Mouse (Mus musculus) thymus, adult 18-20 months (tissue): ENCODE data around the gene Ddit4l.
"Not testable (repeated sequence)": the region's sequence is repeated elsewhere in the genome, so short reads cannot be mapped to it uniquely, and the experiment has no call there.

Experiments
- DNase-seq, 2 experiments: peaks; one replicate each; pipeline ENCODE4 v3.0.0; 2022; ENCODE audit warnings: mixed read lengths in 2 of 2

Gene Ddit4l

DNA sequence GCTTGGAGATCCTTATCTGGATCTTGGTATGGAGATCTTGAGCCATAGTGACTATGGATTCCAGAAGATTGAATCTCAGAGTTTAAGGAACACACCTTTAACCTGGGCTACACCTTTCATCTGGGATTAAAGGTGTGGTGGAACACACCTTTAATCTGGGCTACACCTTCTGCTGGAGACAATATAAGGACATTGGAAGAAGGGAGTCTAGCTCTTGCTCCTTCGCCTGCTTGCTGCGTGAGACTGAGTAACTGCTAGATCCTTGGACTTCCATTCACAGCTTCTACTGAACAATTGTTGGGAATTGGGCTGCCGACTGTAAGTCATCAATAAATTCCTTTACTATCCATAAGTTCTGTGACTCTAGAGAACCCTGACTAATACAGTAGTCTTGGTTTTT is at the start of gene Ddit4l:
TSS of gene Ddit4l (plus strand) at position 301 of the 400 bp plus-strand sequence.
- DNase-seq = not testable (repeated sequence)

DNA sequence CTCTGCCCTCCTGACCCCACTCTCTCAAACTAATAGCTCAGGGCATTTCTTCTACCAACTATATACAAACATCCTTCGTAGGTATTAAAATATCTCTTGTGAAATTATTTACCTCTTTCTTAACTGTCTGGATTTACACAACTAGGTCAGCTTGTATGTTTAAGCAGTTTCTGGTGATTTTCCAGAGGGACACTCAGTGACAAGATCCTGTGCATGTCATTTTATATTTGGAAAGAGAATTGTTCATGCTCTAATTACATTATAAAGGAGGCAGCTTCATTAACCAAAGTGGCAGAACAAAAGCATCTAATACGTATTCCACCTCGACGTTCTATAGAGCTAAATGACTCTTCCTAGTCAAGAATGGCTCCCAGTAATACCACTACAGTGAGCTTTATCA is 45.3 kb upstream of the Ddit4l start:
- no peak for DNase-seq

DNA sequence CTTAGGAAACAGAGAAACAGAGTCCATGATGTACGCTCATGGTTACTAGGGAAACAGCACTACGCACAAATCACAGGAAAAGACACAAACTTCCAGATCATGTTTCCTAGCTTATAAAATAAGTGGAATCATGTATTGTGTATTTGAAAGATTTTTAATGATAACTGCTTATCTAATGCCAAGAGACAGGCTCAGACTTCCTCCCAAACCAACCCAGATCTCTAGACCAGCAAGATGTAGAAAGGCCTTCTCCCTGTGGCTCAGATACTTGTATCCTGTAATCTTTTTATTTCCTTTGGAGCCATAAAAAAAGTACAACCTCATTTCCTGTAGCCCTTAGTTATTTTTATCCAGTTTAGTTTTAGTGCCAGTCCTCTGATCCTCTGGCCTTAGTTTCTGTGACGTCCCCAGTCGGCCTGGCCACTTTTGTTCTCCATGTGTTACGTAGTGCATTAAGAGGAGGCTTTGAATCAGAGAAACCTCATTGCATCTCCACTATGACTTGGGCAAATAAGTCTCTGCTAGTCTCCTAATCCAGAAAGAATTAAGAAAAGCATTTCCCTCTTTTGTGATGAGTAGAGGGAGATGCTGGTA is 34.9 kb upstream of the Ddit4l start:
- DNase-seq = no peak

DNA sequence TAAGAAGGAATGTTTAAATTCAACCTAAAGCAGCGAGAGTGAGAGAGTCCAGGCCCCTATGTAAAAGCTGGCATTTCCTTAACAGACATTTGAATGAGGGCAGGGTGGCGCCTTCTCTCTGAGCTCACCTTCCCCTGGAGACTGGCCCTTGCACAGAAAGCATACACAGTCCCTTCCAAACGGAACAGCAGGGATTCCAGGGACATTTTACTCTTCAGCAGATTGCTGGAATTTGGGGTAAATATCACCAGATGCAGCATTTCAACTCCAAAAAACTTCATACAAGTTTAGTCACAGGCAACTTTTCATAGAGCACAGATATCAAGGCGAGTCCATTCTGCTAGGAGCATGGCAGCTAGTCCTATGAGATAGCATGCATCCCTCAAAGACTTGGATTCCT is 31.6 kb upstream of the Ddit4l start:
- DNase-seq = no peak

DNA sequence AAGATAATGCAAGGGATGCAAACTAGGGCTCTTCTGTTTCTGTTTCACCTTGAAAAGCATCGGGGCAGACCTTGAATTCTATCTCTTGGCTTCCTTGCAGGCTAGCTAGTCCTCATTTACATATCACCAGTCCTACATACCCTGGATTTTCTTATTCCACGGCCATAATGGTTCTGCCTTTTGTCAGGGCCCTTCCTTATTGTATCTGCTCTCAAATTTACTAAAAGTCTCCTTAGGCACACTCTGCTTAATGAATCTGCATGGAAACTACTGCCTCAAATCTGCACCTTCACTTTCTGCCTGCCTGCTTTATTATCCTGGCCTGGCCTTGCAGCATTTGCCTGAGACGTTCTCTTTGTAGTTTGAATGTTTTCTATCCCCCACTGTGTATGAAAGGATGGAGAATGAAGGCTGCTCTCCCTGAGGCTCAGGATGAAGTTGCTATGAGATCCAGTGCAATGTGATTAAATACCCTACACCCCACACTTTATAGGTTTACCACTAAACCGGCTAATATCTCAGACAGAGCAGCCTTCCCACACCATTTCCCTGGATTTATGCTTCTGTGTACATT is 27.0 kb upstream of the Ddit4l start:
- no peak for DNase-seq

DNA sequence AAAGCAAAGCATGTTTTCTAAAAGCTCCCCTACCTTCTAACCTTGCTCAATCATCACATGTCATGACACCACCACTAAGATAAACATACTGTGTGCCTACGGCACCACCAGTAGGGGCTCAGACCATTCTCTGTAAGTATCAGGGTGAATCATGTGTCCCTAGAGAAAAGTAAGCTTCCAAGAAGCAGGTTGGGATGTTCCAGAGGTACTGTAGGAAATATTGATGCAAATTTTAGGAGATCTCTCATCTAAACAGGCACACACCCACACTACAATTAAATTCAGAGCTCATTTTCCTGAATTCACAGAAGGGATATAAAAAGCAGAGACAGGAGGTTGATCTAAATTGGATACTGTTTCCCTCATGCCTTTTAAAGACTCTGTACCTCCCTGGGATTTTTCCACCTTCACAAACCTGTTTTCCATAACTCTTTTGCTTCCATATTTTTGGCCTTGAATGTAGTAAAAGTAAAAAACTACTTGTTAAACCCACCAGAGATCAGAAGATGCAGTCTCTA is 12.4 kb upstream of the Ddit4l start:
- no peak for DNase-seq

DNA sequence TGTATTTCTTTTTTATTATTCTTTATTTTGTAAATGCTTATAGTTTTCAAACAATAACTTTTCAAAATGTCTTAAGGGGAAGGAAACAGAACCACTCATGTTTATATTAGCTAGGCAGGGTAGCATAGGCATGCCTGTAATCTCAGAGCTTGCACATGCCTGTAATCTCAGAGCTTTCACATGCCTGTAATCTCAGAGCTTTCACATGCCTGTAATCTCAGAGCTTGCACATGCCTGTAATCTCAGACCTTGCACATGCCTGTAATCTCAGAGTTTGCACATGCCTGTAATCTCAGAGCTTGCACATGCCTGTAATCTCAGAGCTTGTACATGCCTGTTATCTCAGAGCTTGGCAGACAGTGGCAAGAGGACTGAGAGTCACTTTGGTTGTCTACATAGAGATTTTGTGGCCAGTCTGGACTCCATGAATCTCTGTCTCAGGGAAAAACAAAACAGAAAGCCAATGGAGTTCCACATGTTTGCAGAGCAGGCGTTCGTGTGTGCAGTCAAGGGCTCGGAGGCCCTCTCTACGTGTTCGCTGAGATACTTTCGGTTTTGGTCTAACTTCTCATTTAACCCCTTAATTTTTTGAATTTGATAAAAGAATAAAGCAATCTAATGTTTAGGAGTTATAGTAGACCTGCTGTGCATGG is 10.8 kb upstream of the Ddit4l start:
- DNase-seq = no peak

DNA sequence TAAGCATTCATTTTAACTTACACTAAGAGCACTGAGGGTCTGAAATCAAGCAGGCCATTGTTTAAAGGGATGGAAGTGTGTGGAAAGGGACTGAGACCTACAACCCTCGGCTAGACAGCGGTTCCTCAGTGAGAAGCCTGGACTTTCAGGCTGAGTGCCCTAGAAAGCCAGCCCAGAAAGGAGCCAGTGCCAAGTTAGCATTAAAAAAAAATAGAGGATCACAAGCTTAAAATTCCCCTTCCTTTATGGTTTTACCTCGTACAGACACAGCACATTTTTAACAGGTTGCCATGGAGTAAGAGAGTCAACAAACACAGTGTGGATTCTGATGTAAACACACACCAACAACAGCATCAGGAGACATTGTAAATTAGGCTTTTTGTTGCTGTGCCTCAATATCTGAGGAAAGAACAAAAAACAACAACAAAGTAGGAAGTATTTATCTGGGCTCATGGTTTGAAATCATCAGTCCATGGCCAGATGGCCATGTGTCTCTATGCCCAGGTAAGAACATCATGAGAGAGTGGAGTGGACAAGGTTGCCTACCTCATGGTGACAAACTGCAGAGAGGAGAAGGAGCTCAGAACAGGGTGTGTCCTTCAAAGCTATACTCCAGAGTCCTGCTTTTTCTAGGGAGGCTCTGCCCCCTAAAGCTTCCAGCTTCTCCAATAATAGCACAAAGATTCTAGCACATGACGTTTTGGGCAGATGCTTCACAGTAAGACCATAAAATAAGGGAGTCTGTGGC is 10.1 kb upstream of the Ddit4l start:
- no peak for DNase-seq

DNA sequence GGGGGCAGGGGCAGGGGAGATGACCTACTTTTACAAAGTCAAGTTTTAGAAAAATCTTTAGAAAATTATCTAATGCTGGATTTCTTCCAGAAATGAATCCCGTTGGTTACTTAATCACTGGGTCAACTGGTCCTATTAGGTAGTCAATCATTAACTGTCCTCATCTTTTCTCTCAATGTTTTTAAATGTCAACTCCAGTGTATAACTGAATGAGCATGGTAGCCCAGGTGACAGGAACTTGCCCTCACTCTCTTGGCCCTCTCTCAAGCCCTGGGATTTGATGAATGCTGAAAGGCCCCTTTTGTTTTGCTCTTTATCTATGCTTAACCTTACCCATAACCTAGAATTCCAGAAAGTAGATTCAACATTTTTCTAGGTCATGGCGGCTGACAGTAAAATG is 9.4 kb upstream of the Ddit4l start:
- DNase-seq = no peak

DNA sequence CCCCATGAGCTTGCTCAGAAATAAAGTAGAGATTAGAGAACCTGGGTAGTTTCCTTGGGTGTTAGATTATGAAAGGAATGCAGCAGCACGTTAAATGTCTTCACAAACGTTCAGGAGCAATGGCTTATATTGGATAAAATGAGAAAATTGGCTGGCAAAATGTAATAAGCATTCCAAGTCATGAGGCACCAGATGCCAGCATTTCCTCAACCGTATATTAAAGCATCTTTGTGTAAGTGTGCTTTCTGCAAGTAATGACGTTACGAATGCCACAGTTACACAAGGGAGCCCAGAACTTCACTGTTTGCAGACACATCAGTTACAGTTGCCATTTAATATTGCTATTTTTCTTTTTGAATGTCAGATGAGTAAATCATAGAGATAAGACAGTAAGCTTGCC is 872 bp upstream of the Ddit4l start:
- no peak for DNase-seq

DNA sequence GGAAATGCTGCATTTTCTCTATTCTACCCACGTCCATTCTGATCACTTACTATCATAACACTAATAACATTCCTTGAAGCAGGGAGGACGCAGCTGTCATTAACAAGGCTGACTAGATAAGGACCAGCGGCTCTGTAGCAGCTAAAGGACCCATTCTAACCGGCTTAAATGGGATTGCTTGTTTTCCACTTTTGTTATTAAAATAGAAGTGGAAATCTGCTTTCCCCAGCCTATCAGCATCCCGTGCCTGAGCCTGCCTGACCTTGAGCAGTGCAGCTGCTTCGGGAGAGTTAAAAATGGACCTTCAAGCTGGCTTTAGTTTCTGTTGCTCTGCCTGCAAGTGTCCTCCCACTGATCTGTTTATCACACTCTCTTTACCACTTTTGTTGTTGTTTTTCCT is 679 bp downstream of the Ddit4l start:
- DNase-seq = no peak

DNA sequence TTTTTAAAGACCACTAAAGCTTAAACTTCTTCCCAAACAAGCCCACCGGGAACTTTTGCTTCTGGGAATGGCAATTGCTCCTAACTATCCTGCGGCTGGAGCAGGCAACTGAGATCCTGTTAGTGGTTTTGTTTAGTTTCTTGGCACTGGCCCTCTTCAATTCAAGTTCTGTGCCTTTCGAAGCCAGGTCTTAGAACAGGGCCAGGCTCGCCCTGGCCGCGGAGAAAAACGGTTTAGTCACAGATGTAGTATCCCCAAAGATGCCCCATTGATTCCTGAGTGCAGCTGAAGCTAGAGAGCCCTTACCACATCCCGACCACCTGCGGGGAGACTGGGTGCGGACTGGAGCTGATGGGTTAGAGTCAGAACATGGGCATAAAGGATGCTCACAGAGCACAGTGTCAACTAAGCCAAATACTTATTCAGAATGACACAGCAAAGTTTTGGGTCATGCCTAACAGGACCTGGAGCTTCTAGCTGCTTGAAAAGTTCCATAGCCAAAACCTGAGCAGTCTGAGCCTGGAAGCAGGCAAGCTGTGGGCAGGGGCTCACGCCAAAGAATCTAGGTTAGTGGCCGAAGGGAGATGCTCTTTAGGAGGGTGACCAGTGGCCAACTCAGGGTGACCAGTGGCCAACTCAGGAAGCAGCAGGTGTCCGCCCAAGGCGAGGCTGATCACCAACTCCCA is 1.6 kb downstream of the Ddit4l start:
- DNase-seq = no peak

DNA sequence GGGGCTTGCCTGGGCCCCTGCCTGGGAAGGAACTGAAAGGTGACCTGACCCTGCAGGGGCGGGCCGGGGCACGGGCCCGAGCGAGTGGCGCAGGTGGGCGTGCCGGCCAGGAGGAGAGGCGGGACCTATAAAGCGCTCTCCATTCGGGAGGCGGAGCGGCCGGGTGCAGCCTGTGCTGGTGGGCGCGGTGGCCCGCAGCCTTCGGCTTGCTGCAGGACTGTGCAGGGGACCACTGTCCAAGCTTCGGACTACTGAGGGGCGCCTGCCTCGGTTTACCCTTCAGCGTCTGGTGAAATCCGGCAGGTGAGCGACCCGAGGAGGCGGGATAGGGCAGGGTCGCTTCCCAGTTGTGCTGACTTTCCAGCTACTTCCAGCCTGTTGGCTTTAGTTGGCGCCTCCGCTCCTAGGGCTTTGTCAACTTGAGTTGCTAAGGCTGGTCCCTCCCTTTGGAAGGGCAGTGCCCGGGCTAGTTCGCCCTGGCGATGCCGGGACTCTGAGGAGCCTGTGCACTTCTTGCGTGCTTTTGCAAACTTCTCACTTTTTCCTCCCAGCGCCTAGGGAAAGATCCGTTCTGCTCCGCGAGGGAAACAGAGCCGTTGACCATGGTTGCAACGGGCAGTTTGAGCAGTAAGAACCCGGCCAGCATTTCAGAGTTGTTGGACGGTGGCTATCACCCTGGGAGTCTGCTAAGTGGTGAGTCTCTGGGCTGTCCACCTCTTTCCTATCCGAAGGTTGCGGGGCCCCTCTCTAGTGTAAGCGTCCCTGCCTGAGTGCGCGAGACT is 2.4 kb downstream of the Ddit4l start:
- no peak for DNase-seq

DNA sequence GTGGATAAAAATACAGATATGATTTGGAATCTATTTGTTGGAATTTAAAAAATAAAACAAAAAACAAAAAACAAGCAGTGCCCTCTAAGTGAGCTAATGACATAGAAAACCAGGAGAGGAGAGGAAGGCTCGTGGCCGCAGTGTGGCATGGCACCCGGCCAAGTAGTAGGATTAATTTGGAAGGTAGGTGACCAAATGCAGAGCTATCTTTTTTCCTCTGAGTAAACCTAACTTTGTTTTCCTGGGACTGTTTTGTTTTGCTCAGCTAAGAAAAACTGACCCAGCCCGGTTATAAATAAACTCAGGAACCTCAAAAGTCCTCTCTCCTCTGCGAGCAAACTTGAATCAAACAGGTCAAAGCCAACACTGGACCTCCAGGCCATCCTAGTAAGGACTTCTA is 3.6 kb downstream of the Ddit4l start:
- DNase-seq = no peak

DNA sequence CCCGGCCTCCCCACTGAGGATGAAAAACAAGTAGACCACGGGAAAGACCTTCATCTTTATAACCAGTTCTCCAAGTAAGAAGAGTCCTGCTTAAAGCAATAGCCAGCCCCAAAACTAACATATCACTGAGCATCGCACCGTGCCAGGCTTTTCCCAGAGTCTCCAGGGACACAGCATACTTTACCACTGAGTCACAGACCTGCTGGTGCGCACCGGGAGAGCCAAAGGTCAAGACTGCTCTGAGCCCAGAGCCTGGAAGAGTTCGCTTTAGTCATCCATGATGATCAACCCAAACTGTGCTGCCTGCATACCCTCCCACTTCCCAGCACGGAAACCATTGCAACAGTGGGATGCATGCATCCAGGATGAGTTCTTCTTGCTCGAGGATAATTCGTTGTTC is 12.3 kb downstream of the Ddit4l start:
- DNase-seq = no peak

DNA sequence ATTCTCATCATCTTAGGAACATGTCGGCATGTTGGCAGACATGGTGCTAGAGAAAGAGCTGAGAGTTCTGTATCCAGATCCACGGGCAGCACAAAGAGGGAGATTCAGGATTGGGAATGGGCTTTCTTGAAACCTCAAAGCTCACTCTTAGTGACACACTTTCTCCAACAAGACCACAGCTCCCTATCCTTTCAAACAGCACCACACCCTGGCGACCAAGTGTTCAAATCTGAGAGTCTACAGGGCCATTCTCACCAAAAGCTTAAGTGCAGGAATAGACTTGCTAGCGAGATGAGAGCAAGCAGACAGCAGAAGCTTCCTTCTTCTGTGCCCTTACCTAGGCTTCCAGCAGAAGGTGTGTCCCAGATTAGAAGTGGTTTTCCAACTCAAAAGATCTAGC is 15.2 kb downstream of the Ddit4l start:
- DNase-seq = no peak

DNA sequence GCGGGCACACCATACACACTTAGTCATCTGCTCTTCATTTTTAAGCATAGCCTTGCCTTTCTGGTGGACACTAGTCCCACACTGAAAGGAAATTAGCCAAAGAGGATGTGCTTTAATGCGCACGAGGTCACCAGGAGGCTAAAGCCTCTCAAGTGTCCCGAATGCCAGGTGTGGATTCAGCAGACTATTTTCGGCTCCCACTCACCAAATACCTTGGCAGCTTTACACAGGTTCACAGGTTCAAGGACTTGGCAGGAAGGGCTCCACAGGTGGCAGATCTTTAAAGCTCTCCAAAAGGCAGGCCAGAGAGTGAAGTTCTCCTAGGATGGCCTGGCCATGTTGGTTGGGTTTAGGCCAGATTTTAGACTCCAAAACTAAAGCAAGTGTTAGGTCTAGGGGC is 19.8 kb downstream of the Ddit4l start:
- no peak for DNase-seq

DNA sequence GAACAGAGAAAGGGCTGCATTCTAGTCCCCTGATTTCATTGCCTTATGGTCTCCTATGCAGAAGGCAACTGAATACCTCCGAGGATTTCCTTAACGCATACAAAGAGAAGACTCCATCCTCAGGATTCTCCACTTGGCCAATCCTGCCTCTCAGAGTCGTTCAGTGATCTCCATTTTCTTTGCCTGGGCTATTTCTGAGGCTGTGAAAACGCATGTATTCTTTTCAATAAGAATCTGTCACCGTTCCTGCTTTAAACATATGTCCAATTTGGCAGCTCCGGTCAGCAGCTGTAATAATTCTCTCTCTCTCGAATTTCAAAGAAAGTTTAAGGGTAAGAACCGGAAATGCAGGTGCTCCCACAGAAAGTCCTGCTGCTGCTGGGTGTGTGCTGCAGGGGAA is 20.7 kb downstream of the Ddit4l start:
- DNase-seq = no peak

DNA sequence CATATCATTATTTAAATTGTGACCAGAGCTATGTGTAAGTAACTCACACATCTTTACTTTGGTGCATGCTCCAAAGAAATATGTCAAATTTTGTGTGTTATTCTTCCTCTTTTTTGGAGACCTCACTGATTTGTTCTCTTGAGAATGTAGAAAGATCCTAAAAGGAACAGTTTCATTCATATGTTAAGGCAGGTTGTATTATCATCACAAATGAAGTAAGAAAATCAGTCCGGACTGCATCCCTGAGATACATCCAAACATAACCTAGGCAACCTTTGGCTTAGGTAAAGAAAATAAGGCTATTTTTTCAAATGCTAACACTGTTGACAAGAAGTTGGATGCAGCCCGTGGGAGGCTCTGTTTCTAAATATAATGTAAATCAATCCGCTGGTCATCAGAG is 21.2 kb downstream of the Ddit4l start:
- no peak for DNase-seq

DNA sequence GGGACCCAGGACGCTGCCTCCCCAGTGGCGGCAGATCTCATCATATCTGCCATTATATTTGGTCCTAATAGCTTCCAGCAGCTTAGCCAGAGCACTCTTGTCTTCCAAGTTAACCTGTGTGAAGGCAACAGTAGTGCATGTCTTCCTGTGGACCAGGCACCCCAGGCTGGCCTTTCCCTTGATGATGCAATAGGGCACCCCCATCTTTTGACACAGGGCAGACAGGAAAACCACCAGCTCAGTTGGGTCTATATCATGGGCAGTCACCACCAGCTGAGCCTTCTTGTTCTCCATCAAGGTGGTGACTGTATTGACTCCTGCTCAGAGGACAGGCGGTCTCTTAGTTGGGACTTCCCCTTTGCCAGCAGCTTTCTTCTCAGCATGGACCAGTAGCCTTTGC is 22.7 kb downstream of the Ddit4l start:
- DNase-seq = no peak

DNA sequence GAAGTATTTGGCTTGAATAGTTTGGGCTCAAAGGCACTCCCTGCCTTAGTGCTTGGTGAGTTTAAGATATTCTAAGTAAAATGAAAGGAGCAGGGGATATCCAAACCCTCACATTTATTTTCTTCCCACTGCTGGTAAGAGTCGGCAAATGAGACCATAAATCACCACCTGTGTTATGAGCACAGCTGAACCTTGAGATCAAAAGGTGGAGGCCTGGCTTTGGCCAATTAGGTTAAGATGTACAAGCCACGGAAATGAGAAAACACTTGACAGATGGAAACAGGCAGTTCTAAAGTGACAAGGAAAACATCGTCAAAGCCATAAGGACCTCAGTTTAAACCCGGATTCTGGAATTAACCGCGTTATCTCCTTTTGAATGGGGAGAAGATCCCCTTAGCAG is 23.5 kb downstream of the Ddit4l start:
- no peak for DNase-seq

DNA sequence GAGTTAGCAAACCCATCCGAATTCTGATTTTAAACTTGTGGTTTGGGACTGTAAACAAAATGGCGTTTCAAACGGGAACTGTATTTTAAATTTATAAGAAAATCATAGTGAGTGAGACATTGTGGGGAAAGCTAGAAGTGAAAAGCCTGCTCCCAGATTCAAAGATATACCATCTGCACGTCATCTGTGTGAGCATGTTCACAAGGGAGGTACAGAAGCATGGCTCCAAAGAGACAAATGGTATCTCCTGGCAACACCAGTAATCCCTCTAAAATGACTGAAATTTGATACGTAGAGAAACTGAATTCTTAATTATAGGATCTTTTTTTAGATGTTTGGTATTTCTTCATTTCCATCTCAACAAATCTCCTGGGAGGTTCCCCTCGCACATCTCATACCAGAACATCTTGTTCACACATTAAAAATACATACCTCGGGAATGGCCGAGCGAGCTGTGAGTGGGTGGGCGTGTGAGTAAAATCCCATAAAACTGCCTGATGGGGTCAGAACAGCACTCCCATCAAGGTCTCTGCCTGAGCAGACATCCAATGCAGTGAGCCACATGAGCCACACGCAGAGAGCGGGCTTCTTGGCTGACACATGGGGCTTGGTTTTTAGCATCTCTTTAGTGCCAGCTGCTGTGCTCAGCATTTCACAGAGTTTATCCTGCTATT is 26.2 kb downstream of the Ddit4l start:
- DNase-seq = no peak
